Mouse (Mus musculus): ENCODE data around the gene Hpca.

The Hpca gene

DNA sequence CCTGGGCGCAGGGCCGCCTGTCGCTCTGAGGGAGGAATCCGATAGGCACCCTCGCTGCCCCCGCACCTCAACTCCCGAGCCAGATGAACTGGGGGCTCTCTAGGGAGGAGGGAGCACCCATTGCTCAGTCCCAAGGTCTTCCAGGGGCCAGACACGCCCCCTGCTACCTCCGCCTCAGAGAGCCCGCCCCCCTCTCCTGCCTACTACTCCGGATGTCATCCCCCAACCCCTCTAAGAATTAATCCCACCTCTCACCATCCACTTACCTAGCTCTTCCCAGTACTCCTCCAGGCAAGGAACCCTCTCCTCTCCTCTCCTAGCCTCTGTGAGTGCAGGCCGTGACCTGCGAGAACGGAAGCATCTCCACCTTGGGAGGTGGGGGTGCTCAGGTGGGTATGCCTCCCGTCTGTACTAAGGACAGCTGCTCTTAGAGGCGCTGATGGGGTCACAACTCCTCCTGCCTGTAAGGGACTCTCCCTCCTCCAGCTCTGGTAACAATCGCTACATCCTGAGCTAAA is at the start of gene Hpca:
TSS of gene Hpca (minus strand) at position 468 of the 518 bp plus-strand sequence.
- no peak for DNase-seq (ENCODE audit: low spot score in 2 of 2)

DNA sequence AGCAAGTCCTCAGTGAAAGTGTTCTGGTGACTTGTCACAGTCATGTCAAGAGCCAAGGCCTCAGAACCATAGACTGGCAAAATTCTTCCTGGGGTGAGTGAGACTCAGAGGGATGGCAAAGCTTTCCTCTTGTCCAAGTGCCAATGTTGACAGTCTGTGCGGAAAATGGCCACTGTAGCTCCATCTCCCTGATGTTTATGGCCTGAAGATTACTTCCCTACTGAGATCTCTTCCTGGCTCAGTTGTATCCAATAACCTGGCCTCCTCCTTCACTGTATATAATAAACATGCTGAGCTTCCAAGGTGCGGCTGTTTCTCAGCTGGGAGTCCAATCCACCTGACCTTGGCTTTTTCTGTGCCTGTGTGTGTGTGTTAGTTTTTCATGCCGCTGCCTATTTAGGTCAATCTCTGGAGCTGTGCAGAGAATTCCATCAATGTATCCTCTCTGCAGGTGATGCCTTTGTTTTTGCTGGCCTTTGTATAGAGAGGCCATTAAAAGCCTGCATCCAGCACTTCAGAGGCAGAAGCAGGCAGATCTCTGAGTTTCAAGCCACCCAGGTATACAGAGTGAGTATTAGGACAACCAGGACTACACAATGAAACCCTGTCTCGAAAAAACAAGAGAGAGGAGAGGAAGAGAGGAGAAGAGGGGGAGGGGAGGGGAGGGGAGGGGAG is 39.9 kb upstream of the Hpca start:
- no peak for DNase-seq (ENCODE audit: low spot score in 2 of 2)

DNA sequence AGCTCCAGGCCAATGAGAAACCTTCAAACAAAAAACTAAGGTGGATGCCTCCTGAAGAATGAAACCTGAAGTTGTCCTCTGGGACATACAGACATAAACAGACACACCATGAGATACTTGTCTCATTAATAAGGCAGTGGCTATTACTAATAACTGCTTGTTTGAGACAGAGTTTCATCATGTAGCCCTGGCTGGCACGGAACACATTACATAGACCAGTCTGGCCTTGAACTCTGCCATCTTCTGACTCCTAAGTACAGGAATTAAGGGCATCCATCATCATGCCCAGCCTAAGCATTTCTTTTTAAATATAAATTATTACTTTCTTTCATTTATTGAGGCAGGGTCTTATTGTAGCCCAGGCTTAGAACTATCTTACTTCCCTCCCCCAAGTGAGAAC is 39.2 kb upstream of the Hpca start:
- DNase-seq (ENCODE audit: low spot score in 2 of 2) = no peak

DNA sequence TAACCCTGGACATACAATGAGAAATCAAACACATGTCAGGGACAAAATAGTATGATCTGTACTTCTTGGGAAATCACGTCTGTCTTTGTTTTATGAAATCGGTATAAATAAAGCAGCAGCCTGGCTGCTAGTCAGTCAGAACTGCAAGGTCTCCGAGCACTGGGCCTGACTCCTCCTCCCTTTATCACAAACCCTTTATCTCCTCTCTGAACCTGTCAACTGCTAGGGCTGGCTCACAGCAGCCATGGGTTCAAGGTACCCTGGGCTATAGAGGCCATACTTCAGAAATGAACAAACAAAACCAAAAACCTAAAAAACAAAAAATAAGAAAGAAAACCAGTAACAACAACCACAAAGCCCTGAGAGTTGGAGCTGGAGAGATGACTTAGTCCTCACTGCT is 36.7 kb upstream of the Hpca start:
- DNase-seq (ENCODE audit: low spot score in 2 of 2) = no peak

DNA sequence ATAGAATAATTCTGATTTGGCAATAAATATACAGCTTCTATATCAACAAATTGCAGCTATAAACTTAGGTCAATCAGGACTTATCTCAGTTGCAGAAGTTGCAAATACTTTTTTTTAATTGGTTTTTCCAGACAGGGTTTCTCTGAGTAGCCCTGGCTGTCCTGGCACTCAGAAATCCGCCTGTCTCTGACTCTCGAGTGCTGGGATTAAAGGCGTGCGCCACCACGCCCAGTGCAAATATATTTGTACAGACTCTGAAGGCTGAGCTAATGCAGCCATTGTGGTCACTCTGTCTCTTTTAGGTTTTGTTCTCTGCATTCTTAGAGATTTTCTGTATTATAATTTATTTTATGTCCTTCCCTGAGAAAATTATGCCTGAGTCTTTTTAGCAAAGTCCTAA is 35.7 kb upstream of the Hpca start:
- no peak for DNase-seq (ENCODE audit: low spot score in 2 of 2)

DNA sequence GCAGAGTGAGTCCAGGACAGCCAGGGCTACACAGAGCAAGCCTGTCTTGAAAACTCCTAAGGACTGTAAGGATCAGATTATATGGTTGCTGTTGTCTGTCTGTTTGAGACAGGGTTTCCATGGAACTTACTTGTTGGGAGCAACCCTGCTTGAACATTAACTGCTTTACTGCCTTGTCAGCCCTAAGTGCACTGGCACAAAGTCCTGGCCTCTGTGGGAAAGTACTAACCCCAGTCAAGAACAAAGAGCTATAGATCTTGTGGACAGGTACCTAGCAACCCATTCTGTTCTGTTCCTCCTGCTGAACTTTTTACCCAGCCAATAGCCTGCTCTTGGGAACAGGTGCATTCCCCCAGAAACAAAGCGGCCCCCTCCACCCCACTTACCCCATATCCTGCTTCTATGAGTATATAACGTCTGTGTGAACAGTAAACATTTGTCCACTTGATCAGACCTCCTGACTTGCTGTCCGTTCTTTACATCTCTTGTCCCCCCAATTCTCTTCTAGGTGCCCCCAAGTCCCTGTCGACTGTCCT is 29.5 kb upstream of the Hpca start:
- no peak for DNase-seq (ENCODE audit: low spot score in 2 of 2)

DNA sequence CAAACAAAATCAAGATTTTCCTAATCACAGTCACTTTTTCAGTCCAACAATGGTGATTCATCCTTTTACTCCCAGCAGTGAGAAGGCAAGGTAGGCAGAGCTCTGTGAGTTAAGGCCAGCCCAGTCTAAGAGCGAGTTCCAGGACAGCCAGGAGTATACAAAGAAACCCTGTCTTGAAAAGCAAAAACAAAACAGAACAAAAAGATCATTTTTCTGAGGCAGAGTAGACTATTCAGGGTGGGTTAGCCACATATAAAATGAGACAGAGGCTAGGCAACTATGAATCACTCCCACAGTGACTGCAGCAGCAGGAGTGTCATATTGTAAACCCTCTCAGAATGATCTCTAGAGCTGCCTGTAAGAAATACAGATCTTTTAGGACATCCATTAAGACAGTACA is 27.5 kb upstream of the Hpca start:
- DNase-seq (ENCODE audit: low spot score in 2 of 2) = no peak

DNA sequence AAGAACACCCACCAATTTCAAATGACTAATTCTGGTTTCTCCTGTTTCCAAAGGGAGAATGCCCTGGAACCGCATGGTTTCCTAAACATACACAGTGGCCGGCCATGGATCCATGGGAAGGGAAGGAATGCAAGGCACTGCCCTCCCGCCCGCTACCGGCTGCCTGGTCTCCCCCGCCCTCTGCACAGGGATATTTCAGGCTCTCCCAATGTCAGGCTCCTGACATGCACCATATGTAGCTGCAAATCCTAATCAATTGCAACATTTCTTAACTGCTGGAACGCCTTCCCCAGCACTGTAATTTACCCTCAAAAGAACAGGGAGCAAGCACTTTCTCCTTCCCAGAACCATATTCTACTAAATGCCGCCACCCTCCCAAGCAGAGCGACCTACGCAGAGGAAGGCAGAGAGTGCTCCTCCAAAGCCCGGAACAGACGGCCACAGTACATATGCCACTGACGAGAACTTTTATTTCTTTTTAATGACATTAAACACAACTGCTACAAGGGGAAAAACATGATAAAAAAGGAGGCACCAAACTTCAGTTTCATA is 25.8 kb upstream of the Hpca start:
- no peak for DNase-seq (ENCODE audit: low spot score in 2 of 2)

DNA sequence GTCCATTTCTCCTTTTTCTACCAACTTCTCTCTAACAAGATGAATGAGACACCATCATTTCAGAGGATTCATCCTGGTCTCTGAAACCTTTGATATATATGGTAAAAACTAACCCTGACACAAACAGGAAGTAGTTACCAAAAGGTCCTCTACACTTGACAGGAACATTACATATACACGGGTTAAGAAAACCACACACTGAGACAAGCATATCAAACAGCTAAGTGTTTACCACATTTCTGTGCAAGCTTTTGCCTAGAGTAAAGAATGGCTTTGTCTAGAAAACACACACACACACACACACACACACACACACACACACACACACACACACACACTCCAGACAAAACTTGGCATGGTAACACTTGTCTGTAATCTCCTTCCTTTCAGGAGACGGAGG is 24.6 kb upstream of the Hpca start:
- DNase-seq (ENCODE audit: low spot score in 2 of 2) = no peak

DNA sequence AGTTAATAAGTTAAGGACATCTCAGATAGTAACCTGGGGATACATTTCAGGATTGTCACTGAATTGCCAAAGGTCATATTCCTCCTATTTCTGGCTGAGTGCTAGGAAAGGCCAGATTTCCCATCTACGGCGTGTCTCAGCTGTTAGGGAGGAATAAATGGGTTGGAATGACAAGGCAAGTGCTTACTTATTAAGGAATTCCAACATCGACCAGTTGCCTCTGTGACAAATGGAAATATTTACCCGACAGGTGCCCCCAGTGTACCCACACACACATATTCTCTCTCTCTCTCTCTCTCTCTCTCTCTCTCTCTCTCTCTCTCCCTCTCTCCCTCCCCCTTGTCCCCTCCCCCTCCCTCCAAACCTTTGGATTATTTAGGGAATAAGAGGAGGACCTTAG is 24.1 kb upstream of the Hpca start:
- no peak for DNase-seq (ENCODE audit: low spot score in 2 of 2)

DNA sequence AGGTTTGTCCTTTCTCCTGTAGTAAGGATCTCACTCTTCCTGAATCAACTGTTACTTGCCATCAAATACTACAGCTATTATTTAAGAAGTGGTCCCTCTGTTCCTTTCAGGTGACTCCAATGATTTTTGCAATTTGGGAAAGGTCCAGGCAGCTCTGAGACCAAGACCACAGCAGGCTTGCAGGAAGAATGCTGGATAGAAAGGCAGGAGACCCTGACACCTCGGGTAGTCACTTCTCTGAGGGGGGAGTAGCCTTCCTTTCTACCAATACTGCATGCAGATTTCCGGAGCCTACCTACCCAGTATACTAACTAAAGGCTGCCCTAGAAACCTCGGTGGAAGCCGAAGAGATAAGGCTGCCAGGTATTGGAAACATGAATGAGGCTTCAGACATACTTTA is 23.6 kb upstream of the Hpca start:
- DNase-seq (ENCODE audit: low spot score in 2 of 2) = no peak

DNA sequence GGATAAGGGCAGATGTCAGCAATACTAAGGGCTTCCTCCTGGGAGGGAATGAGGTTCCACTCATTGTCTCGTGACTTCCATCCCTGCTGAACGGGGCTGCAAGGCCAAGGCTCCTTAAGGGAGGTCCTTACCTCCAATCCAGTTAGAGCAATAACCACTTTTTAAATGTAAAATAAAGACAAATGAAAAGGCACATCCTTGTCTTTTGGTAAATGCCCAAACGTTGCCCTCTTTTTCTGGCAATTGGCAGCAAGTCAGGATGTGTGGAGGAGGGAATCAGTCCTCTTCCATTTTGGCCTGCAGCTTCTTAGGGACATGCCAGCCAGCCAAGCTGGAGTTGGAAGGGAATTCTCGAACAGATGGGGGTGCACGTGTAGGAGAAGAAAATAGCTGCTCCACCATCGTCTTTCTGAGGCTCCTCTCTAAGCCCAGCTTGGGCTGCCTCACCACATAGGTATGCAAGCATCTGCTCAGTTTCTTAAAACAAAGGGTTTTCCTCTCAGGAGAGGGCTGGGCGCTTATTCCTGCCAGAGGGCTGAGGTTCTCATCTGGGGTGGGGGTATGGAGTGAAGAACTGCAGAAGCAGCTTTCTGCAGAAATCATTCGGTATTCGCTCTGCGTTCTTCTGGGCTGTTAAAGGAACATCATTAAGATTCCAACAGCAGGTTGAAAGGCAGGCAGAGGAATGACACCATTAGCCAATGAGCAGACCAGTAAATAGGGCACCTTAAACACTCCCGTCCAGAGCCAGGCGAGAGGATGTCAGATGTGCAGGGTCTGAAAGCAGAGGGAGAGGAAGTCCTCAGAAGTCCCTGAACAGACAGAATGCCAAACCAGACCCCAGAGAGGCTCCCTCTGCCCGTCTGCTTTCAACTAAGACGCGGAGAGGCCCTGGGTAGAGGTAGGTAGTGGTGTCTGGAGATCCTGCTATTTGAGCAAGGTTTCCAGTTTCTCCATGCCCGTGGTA is 22.8 kb upstream of the Hpca start:
- DNase-seq (ENCODE audit: low spot score in 2 of 2) = no peak

DNA sequence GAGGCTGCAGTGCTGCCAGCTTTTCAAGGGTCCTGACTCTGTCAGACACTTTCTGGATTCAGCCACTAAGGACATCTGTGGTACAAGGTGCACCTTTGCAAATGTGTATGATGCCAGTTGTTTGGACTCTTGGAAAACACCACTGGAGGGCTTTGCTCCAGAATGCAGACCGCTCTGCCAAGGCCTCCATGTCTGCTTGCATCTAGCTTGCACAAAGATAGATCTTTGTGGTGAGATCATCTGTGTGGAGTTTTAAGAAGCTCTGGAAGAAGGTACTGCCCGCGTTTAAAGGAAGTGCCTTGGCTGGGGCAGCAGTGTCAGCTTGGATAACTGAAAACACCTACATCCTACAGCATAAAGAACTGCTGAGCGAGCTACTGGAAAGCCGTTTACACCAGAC is 21.7 kb upstream of the Hpca start:
- DNase-seq (ENCODE audit: low spot score in 2 of 2) = no peak

DNA sequence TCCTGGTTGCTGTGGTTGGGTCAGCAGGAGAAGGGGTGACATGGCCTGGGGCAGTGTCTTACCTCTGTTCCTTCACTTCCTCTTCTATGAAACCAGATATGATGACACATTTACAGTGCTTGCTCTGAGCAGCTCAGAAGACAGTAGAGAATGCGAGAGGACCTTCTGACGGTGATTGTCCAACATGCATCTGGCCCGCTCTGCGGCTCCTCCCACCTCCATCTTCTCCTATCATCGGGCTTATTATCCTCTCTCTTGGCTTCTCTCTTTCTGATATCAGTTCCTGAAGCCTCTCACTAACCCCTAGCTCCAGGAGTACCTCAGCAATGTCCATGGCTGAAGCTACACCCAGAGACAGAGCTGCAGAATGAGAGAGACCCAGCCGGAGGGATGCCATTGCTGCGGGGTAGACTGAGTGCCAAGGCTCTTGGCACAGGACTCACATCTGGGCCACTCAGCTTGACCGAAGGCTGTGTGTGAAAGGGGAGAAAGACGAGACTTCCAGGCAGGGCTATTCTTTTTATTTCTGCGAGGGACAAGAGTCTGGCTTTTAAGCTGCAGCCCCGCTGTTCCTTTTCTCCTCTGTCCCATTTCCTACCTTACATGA is 20.7 kb upstream of the Hpca start:
- no peak for DNase-seq (ENCODE audit: low spot score in 2 of 2)

DNA sequence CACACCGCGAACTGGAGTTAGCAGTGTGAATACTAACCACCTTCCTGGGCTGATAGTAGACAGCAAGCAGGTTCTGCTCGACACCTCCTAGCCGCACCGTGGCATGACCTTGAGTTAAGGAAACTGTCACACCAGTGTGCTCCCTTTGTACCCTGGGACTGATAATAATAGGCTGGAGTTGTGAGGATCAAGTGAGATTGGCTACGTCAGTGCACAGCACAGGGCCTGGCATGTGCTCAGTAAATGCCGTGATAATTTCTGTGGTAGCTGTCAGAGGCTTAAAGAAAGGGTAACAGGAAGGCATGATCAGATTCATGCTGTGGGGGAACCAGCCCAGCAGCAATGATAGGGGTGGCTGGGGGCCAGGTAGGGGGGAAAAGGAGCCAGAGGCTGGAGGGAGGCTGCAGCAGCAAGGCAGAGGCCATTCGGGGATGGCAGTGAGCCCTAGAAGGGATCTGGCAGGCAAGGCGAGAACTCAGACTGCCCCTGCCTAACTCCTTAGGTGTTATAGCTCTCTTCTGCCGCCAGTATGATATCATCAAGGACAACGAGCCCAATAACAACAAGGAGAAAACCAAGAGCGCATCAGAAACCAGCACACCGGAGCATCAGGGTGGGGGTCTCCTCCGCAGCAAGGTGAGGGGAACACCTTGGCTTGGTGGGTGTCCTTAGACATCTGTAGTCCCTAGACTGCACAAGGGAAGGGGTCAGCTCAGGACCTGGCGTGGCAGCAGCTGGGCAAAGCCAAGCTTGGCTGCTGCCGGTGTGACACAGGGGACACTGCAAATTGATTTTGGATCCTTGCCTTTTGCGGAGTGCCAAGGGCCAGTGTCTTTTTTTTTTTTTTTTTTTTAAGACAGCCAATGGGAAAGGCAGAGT is 20.0 kb upstream of the Hpca start:
- no peak for DNase-seq (ENCODE audit: low spot score in 2 of 2)

DNA sequence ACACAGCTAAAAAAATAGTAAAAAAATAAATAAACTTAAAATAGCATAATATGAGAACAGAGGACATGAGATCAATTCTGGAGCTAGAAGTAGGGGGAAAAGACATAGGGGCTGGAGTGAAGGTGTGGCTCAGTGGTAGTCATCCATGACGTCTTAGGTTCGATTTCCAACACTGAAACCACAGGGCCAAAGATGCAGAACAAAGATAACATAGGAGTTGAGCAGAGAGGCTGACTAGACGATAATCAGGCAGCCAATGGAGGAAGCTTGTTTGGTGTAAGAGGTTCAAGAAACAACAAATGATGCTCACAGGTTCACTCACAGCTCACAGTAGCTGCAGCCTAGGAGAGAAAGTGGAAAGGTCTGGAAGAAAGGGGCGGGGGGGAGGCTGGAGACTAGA is 19.0 kb upstream of the Hpca start:
- DNase-seq (ENCODE audit: low spot score in 2 of 2) = no peak

DNA sequence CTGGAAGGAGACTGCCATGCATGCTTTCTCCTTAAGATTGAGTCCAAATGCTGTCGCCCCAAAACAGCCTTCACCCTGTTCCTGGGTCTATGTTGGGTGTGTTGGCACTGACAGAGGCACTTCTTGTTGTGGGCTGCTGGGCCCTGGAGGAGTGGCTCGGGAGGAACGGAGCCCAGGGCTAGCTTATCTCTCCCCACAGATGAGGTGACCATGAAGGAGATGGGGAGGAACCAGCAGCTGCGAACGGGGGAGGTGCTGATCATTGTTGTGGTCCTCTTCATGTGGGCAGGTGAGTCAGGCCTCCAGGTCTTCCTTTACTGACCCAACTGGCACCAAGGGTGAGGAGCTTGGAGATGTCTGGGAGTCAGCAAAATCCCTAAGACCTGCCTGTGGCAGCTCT is 17.8 kb upstream of the Hpca start:
- peak; percentile 63 to 74 for DNase-seq (ENCODE audit: low spot score in 2 of 2)

DNA sequence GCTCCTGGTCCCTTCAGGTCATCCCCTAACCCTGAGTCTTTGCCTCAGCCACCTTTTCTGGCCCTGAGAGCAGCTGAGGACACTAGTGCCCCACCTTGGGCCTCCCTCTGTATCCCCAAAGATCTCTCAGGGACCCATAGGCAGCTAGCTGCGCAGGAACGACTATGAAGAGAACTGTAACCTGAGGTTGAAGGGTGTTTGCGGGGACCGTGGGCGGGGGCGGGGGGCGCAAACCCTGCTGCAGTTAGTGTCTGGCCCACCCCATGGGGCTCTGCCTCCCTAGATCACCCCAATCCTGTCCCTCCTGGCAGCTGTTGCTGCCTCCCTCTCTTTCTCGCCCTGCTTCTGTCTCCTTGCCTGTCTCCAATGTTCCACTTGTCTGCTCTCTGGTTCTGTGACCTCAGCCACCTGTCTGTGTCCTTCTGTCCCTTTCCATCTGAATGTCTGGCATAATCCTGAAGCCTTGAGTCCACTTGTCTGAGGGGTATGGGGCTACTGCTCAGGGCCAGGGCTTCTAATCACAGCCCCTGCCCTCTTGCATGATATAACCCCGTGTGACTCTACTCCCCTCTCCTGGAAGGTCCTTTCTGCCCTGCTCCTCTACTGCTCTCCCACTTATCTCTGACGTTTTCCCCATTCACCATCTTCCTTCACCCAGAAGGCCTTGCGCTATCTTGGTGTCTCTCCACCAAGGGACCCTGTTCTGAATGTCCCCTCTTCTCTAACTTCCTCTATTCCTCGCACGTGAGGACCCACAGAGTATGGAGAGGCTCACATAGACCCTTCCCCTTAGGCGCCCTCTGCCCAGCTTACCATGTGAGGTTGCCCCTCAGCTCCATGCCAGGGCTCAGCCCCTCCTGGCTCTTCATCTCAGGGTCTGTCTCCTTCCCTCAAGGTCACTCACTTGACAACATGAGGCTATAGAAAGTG is 15.8 kb upstream of the Hpca start:
- peak in 1 of 2 experiments; percentile 61 for DNase-seq (ENCODE audit: low spot score in 2 of 2)

DNA sequence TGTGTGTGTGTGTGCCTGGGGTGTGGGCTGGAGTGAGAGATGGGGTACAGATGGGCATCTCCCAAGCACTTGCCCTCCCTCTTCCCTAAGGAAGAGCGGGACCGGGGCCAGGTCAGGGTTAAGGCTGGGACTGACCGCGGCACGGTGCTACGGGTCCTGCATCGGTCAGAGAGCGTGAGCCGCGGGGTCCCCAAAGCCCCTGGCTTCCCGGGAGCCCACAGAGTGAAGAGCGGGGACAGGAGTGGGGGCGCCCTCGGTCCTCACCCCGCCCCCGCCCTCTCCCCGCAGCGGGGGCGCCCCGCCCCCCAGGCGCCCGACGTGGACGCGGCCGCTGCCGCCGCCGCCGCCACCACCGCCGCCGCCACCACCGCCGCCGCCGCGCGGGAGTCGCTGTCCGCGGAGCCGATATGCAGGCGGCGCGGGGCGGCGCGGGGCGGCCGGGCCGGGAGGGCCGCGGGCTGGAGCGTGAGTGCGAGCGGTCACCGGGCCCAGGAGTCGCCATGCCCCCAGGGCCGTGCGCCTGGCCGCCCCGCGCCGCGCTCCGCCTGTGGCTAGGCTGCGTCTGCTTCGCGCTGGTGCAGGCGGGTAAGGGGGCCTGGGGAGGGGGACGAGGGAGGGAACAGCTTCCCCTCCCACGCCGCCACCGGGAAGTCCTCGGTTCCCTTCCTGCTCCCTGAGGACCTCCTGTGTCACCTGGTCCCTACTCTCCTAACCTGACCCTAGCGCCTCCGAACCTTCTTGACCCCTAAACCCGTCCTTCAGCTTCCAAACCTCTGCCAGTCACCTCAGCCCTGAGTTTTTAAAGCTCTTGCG is 14.9 kb upstream of the Hpca start, which contains the start of gene Fndc5:
TSS of gene Fndc5 (plus strand) at position 421 of the 813 bp plus-strand sequence.
- DNase-seq (ENCODE audit: low spot score in 2 of 2) = peak in 1 of 2 experiments; percentile 67
